Mouse (Mus musculus): Measurements from ENCODE around the gene Ankrd53. TPM values are rescaled to one million over a fixed set of nuclear protein-coding genes. Genes with fewer than 3 reads are reported as not detected.

Gene Ankrd53
- total RNA-seq, 2 experiments from 2014 or later, result not detected

- intact Hi-C loops (cut with DNase I), result no loop called here
- DNase-seq (ENCODE audit: extremely low spot score in 1 of 2, low spot score in 2 of 2), result no peak
Measured at GRCm38 (mm10) chr6:83802846-83803245, 40.4 kb downstream of the Ankrd53 start.

DNA sequence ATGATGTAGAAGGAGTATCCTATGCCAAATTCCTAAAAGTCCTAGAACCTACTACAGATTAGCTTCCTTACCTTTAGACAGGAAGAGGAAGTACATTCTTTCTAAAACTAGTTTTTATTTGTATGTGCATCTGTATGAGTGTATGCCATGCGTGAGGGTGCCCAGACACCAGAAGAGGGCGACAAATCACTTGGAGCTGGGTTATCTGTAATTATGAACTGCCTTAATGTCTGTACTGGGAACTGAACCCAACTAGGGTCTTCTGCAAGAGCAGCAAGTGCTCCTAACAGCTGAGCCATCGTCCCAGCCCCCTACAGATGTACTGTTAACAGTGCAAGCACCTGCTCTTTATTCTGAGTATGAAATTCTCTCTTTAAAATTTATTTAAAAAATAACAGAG lies 53.4 kb downstream of the Ankrd53 start:
- DNase-seq (ENCODE audit: extremely low spot score in 1 of 2, low spot score in 2 of 2), result no peak
- intact Hi-C loops (cut with DNase I), result no loop called here

Other genes starting within 250 kb of the Ankrd53 start
- 1 to 10 TPM in 1 of 2 experiments, under 1 TPM in 1; 0.87 to 1.0 TPM for gene Actg2, start 226.4 kb upstream of the Ankrd53 start, total RNA-seq (2021)
- 10 to 100 TPM; 38.3 to 39.8 TPM for gene Stambp, start 189.9 kb upstream of the Ankrd53 start, total RNA-seq (2021)
- gene Clec4f, start 106.5 kb upstream of the Ankrd53 start, total RNA-seq (2021), result under 1 TPM; 0.21 to 0.63 TPM
- gene Cd207, start 84.8 kb upstream of the Ankrd53 start, total RNA-seq (2021), result not detected
- not detected for gene Vax2, start 51.4 kb upstream of the Ankrd53 start, total RNA-seq (2021)
- under 1 TPM; 0.18 to 0.32 TPM for gene Atp6v1b1, start 19.7 kb upstream of the Ankrd53 start, total RNA-seq (2021)
- gene Tex261, start 13.2 kb downstream of the Ankrd53 start, total RNA-seq (2021), result 10 to 100 TPM; 43.1 to 50.6 TPM
- gene Nagk, start 32.3 kb downstream of the Ankrd53 start, total RNA-seq (2021), result 10 to 100 TPM; 64.0 to 66.1 TPM
- gene Paip2b, start 69.1 kb downstream of the Ankrd53 start, total RNA-seq (2021), result 10 to 100 TPM; 50.5 to 55.9 TPM
- gene Zfp638, start 104.5 kb downstream of the Ankrd53 start, total RNA-seq (2021), result 100 to 1,000 TPM; 120 to 121 TPM
- 1 to 10 TPM; 3.7 to 5.8 TPM for gene Dysf, start 245.9 kb downstream of the Ankrd53 start, total RNA-seq (2021)